Mouse (Mus musculus) forebrain, embryonic 14.5 days (tissue): Measurements from ENCODE around the gene Scaf4. TPM values are rescaled to one million over a fixed set of nuclear protein-coding genes. Genes with fewer than 3 reads are reported as not detected.

Experiments used
- ATAC-seq: fragments of 200-750 bp; cut with Nextera tagmentation; 2 replicates; pipeline ENCODE4 v1.8.0; 2017; ENCODE audit warnings: mild to moderate bottlenecking, moderate library complexity
- DNase-seq: peaks from one replicate; pipeline ENCODE4 v3.0.0-alpha.2; 2015; ENCODE audit warnings: low spot score
- H3K27ac ChIP-seq: fragments of 300-500 bp; sonication (generic); 2 replicates; pipeline ENCODE4 v1.5.1; 2014; ENCODE audit warnings: low read depth, mild to moderate bottlenecking, control low read depth, low read length, moderate library complexity
- H3K27me3 ChIP-seq: fragments of 300-500 bp; sonication (generic); replicated peaks from 2 replicates; pipeline ENCODE4 v1.6.1; 2014; ENCODE audit warnings: low read length, control low read depth, mixed read lengths; ENCODE audit not compliant: control insufficient read depth, insufficient read depth
- H3K36me3 ChIP-seq: fragments of 300-500 bp; sonication (generic); 2 replicates; pipeline ENCODE4 v1.6.1; 2014; ENCODE audit warnings: low read length, control low read depth; ENCODE audit not compliant: control insufficient read depth, insufficient read depth
- H3K4me1 ChIP-seq: fragments of 300-500 bp; sonication (generic); 2 replicates; pipeline ENCODE4 v1.6.1; 2014; ENCODE audit warnings: antibody characterized with exemption, low read length, control low read depth; ENCODE audit not compliant: control insufficient read depth, insufficient read depth
- H3K4me2 ChIP-seq: fragments of 300-500 bp; sonication (generic); 2 replicates; pipeline ENCODE4 v1.6.1; 2014; ENCODE audit warnings: mild to moderate bottlenecking, control low read depth, low read length
- H3K4me3 ChIP-seq: fragments of 300-500 bp; sonication (generic); 2 replicates; pipeline ENCODE4 v1.5.1; 2014; ENCODE audit warnings: low read depth, low read length, control low read depth
- H3K9ac ChIP-seq: fragments of 300-500 bp; sonication (generic); 2 replicates; pipeline ENCODE4 v1.6.1; 2014; ENCODE audit warnings: mild to moderate bottlenecking, low read length, control low read depth, moderate library complexity
- H3K9me3 ChIP-seq: fragments of 300-500 bp; sonication (generic); replicated peaks from 2 replicates; pipeline ENCODE4 v1.6.1; 2016; ENCODE audit warnings: low read length, control low read depth, mixed read lengths; ENCODE audit not compliant: control insufficient read depth
- WGBS: fragments of 180-500 bp; shearing (Covaris S2); extraction: QIAGEN DNeasy Blood & Tissue Kit; methylation state at CpG from one replicate; pipeline ENCODE4 v1.1.7; 2014; 5-methylcytosine and 5-hydroxymethylcytosine counted together
- polyA plus RNA-seq: library from polyadenylated mRNA; unstranded; fragments of >200 nt; fragmentation: Nextera tagmentation; extraction: Ambion mirVana; gene quantifications from 2 replicates; pipeline ENCODE4 v1.2.1, GENCODE M21; 2014

The Scaf4 gene
- 13.1 and 18.0 TPM in 2 replicates for polyA plus RNA-seq

- under 1% methylated on average over 61 of the region's 123 CpGs for WGBS
- peak within 1 kb of the TSS; percentile 92 for H3K9ac ChIP-seq
- peak; percentile 97 for ATAC-seq
- H3K36me3 ChIP-seq: no peaks in the 10 kb centered on the region
- H3K4me2 ChIP-seq: peak within 1 kb of the TSS; percentile 93
- H3K4me3 ChIP-seq: peak within 1 kb of the TSS; percentile 100
- DNase-seq: peak; percentile 96
- H3K4me1 ChIP-seq: peaks cover 21% of the 10 kb centered on the region
- no peaks in the 10 kb centered on the region for H3K9me3 ChIP-seq
- H3K27me3 ChIP-seq: no peaks in the 10 kb centered on the region
- peak within 1 kb of the TSS; percentile 92 for H3K27ac ChIP-seq
Observed at GRCm38 (mm10) chr16:90283905-90284891, at the start of gene Scaf4. Scaf4 (minus strand) TSS chr16:90284503.

GRCm38 (mm10) chr16:90332553-90332952 lies 48.2 kb upstream of the Scaf4 start:
- no peak overlapping the region for H3K4me3 ChIP-seq
- no peak overlapping the region for H3K4me2 ChIP-seq
- DNase-seq (no peak), ATAC-seq (no peak)
- no peaks in the 10 kb centered on the region for H3K9me3 ChIP-seq
- no peaks in the 10 kb centered on the region for H3K36me3 ChIP-seq
- no peaks in the 10 kb centered on the region for H3K4me1 ChIP-seq
- no peaks in the 10 kb centered on the region for H3K27me3 ChIP-seq
- 81% methylated on average over 6 of the region's 6 CpGs for WGBS
- H3K9ac ChIP-seq: no peak overlapping the region
- no peak overlapping the region for H3K27ac ChIP-seq

DNA sequence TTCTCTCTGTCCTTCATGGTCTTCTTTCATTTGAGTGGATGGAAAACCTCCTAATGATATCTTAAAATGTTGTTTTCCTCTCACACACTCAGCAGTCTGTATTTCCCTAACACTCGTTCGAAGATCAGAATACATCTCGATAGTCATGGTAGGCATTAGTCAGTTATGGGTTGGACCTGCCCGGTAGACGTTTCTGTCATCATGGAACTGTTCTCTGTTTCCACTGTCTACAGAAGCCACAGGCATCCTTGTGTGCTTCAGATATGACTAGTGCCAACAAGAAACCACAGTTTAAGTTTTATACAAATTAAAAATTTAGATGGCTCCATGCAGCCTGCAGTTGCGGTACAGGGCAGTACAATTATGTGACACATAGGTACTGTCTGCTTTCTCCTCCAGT lies 46.7 kb upstream of the Scaf4 start:
- DNase-seq (no peak), ATAC-seq (no peak)
- Histone ChIP-seq H3K4me2 (no peak overlapping the region), H3K4me3 (no peak overlapping the region), H3K36me3 (no peaks in the 10 kb centered on the region), H3K9ac (no peak overlapping the region), H3K9me3 (no peaks in the 10 kb centered on the region), H3K4me1 (no peaks in the 10 kb centered on the region), H3K27me3 (no peaks in the 10 kb centered on the region), H3K27ac (no peak overlapping the region)
- 93% methylated on average over 6 of the region's 6 CpGs for WGBS

- Histone ChIP-seq H3K4me3 (no peak overlapping the region), H3K4me1 (no peaks in the 10 kb centered on the region), H3K4me2 (no peak overlapping the region), H3K36me3 (no peaks in the 10 kb centered on the region), H3K9ac (no peak overlapping the region), H3K9me3 (no peaks in the 10 kb centered on the region), H3K27me3 (no peaks in the 10 kb centered on the region), H3K27ac (no peak overlapping the region)
- 78% methylated on average over 8 of the region's 8 CpGs for WGBS
- no peak for ATAC-seq
- no peak for DNase-seq
Observed at GRCm38 (mm10) chr16:90329511-90329910, 45.2 kb upstream of the Scaf4 start.

DNA sequence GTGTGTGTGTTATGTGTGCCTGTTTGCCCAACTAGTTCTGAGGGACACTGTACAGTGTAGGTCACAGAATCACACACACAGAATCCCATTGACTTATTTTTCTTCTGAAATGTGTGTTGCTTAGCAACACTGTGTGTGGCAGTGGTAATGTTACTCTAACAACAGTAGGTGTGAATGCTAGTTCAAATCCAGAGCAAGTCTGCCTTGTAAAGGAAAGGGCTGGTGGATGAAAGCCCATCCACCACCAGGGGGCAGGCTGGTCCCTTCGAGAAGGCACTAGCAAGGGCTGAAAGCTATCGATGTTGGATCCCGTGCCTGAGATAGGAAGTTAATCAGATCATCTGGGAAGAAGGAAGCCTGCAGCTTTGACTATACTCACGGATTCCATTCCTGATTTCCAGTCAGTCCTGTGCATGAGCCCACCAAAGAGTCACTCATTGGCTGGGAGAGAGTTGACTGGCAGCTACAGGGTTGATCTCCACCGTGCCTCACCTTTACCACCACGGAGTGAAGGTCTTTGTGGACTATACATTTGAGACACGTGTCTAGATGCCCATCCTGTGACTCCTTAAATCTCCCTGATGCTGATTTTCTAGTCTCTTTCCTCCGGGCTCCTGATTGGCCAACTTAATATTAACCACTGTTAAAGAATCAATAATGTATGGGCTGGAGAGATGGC lies 38.7 kb upstream of the Scaf4 start:
- Histone ChIP-seq H3K4me2 (no peak overlapping the region), H3K36me3 (no peaks in the 10 kb centered on the region), H3K4me3 (no peak overlapping the region), H3K9me3 (no peaks in the 10 kb centered on the region), H3K27me3 (no peaks in the 10 kb centered on the region), H3K27ac (no peak overlapping the region), H3K4me1 (no peaks in the 10 kb centered on the region), H3K9ac (no peak overlapping the region)
- peak; percentile 90 for DNase-seq
- WGBS: 34% methylated on average over 8 of the region's 8 CpGs
- peak; percentile 84 for ATAC-seq

- H3K4me2 ChIP-seq: no peak overlapping the region
- no peak for DNase-seq
- WGBS: 72% methylated on average over 7 of the region's 7 CpGs
- no peak overlapping the region for H3K27ac ChIP-seq
- no peaks in the 10 kb centered on the region for H3K9me3 ChIP-seq
- no peaks in the 10 kb centered on the region for H3K27me3 ChIP-seq
- H3K9ac ChIP-seq: no peak overlapping the region
- H3K36me3 ChIP-seq: no peaks in the 10 kb centered on the region
- no peak overlapping the region for H3K4me3 ChIP-seq
- no peak for ATAC-seq
- H3K4me1 ChIP-seq: no peaks in the 10 kb centered on the region
Observed at GRCm38 (mm10) chr16:90319321-90319720, 35.0 kb upstream of the Scaf4 start.

GRCm38 (mm10) chr16:90318372-90318926 lies 34.1 kb upstream of the Scaf4 start:
- Histone ChIP-seq H3K4me1 (no peaks in the 10 kb centered on the region), H3K4me3 (no peak overlapping the region), H3K4me2 (no peak overlapping the region), H3K9me3 (no peaks in the 10 kb centered on the region), H3K9ac (no peak overlapping the region), H3K36me3 (no peaks in the 10 kb centered on the region), H3K27me3 (no peaks in the 10 kb centered on the region), H3K27ac (no peak overlapping the region)
- 14% methylated on average over 12 of the region's 12 CpGs for WGBS
- ATAC-seq: no peak
- DNase-seq: peak; percentile 11

- no peak overlapping the region for H3K27ac ChIP-seq
- H3K27me3 ChIP-seq: no peaks in the 10 kb centered on the region
- H3K9me3 ChIP-seq: no peaks in the 10 kb centered on the region
- 65% methylated on average over 4 of the region's 4 CpGs for WGBS
- no peak overlapping the region for H3K4me2 ChIP-seq
- H3K4me3 ChIP-seq: no peak overlapping the region
- ATAC-seq: no peak
- H3K36me3 ChIP-seq: no peaks in the 10 kb centered on the region
- H3K4me1 ChIP-seq: no peaks in the 10 kb centered on the region
- no peak overlapping the region for H3K9ac ChIP-seq
- no peak for DNase-seq
Observed at GRCm38 (mm10) chr16:90317777-90318176, 33.5 kb upstream of the Scaf4 start.
